Comparison of ENCODE assay signal across 1 mouse cellular context in genomic region chr7:80058405-80059063, GRCm38 (mm10).
TF ChIP-seq lines count a peak whose summit lies in the region.

No protein-coding gene starts in this region.

TF ChIP-seq in CH12.LX, 34 proteins besides CTCF, POLR2A, EP300 and RAD21 (continued from another document):
- TF ChIP-seq ZC3H11A (IDR thresholded peaks at IDR 0.05; ENCODE audit: low read depth, low read length) (no peak), MYC (IDR thresholded peaks at IDR 0.05; ENCODE audit: low read depth, low read length) (0 out of 2 replicates have a peak, but pooled peaks have one; percentile 7), TCF12 (IDR thresholded peaks at IDR 0.05; ENCODE audit: low read depth, low read length) (0 out of 2 replicates have a peak, but pooled peaks have one; percentile 2)
TF ChIP-seq in CH12.LX: peak in this region for 18.
